Mouse (Mus musculus) liver, embryonic 15.5 days (tissue): ENCODE data around the gene Foxp1. TPM values are rescaled to one million over a fixed set of nuclear protein-coding genes. Genes with fewer than 3 reads are reported as not detected.
A peak's percentile ranks its signal among the peaks of the same experiment; 100 is the strongest.

Source experiments
- ATAC-seq: fragments of 200-750 bp; cut with Nextera tagmentation; 2 replicates; pipeline ENCODE4 v1.8.0; 2017; ENCODE audit warnings: moderate number of reproducible peaks, mild to moderate bottlenecking, moderate library complexity; ENCODE audit not compliant: insufficient read depth
- H3K27ac ChIP-seq: fragments of 300-500 bp; sonication (generic); replicated peaks from 2 replicates; pipeline ENCODE4 v1.5.1; 2015; ENCODE audit warnings: mild to moderate bottlenecking, inconsistent platforms
- H3K27me3 ChIP-seq: fragments of 300-500 bp; sonication (generic); 2 replicates; pipeline ENCODE4 v1.6.1; 2015; ENCODE audit warnings: mild to moderate bottlenecking, inconsistent platforms
- H3K36me3 ChIP-seq: fragments of 300-500 bp; sonication (generic); replicated peaks from 2 replicates; pipeline ENCODE4 v1.6.1; 2015; ENCODE audit warnings: moderate library complexity, mild to moderate bottlenecking, inconsistent platforms
- H3K4me1 ChIP-seq: fragments of 300-500 bp; sonication (generic); replicated peaks from 2 replicates; pipeline ENCODE4 v1.6.1; 2015; ENCODE audit warnings: inconsistent platforms
- H3K4me2 ChIP-seq: fragments of 300-500 bp; sonication (generic); 2 replicates; pipeline ENCODE4 v1.6.1; 2015; ENCODE audit warnings: moderate library complexity, mild to moderate bottlenecking, inconsistent platforms
- H3K4me3 ChIP-seq: fragments of 300-500 bp; sonication (generic); replicated peaks from 2 replicates; pipeline ENCODE4 v1.5.1; 2015; ENCODE audit warnings: mild to moderate bottlenecking, inconsistent platforms
- H3K9ac ChIP-seq: fragments of 300-500 bp; sonication (generic); 2 replicates; pipeline ENCODE4 v1.6.1; 2015; ENCODE audit warnings: moderate library complexity, mild to moderate bottlenecking, inconsistent platforms
- H3K9me3 ChIP-seq: fragments of 300-500 bp; sonication (generic); replicated peaks from 2 replicates; pipeline ENCODE4 v1.6.1; 2016; ENCODE audit warnings: inconsistent platforms
- WGBS: fragments of 180-500 bp; shearing (Covaris S2); methylation state at CpG from one replicate; pipeline ENCODE4 v1.1.7; 2015; ENCODE audit warnings: mixed read lengths; ENCODE audit not compliant: insufficient replicate concordance; 5-methylcytosine and 5-hydroxymethylcytosine counted together
- polyA plus RNA-seq: library from polyadenylated mRNA; unstranded; fragments of >200 nt; fragmentation: Nextera tagmentation; extraction: Ambion mirVana; gene quantifications from 2 replicates; pipeline ENCODE4 v1.2.1, GENCODE M21; 2015

The Foxp1 gene
- polyA plus RNA-seq, 1 experiment from 2014 or later, result 15.2 TPM

GRCm38 (mm10) chr6:99173902-99174210 lies 348.7 kb downstream of the Foxp1 start:
- Histone ChIP-seq H3K4me2 (no peak overlapping the region; the same call in 1 of the 2 replicates), H3K36me3 (no peaks in the 10 kb centered on the region), H3K9me3 (no peaks in the 10 kb centered on the region), H3K4me1 (peaks cover 33% of the 10 kb centered on the region), H3K4me3 (no peak overlapping the region), H3K27me3 (no peaks in the 10 kb centered on the region), H3K9ac (no peak overlapping the region), H3K27ac (peak overlapping the region; percentile 67; the same call in 1 of the 2 replicates)
- no peak for ATAC-seq
- WGBS, result 58% methylated on average over 2 of the region's 2 CpGs

- Histone ChIP-seq H3K4me2 (peak overlapping the region; percentile 43), H3K4me1 (peaks cover 34% of the 10 kb centered on the region), H3K9ac (no peak overlapping the region), H3K27me3 (no peaks in the 10 kb centered on the region), H3K4me3 (no peak overlapping the region; the same call in 1 of the 2 replicates), H3K36me3 (no peaks in the 10 kb centered on the region), H3K9me3 (no peaks in the 10 kb centered on the region), H3K27ac (peak overlapping the region; percentile 67)
- 38% methylated on average over 14 of the region's 14 CpGs for WGBS
- no peak for ATAC-seq
Observed at GRCm38 (mm10) chr6:99173066-99173901, 349.2 kb downstream of the Foxp1 start.

GRCm38 (mm10) chr6:99172589-99172986 lies 349.9 kb downstream of the Foxp1 start:
- Histone ChIP-seq H3K9ac (no peak overlapping the region), H3K4me2 (peak overlapping the region; percentile 43), H3K27ac (peak overlapping the region; percentile 67), H3K27me3 (no peaks in the 10 kb centered on the region), H3K36me3 (no peaks in the 10 kb centered on the region), H3K4me1 (peaks cover 34% of the 10 kb centered on the region), H3K9me3 (no peaks in the 10 kb centered on the region), H3K4me3 (no peak overlapping the region; the same call in 1 of the 2 replicates)
- WGBS, result 47% methylated on average over 6 of the region's 6 CpGs
- no peak for ATAC-seq

GRCm38 (mm10) chr6:99171901-99172588 lies 350.5 kb downstream of the Foxp1 start:
- Histone ChIP-seq H3K4me2 (peak overlapping the region; percentile 43), H3K4me1 (peaks cover 34% of the 10 kb centered on the region), H3K27ac (peak overlapping the region; percentile 67), H3K9ac (no peak overlapping the region), H3K9me3 (no peaks in the 10 kb centered on the region), H3K4me3 (no peak overlapping the region), H3K36me3 (no peaks in the 10 kb centered on the region), H3K27me3 (no peaks in the 10 kb centered on the region)
- WGBS, result 35% methylated on average over 8 of the region's 8 CpGs
- peak; percentile 22; the same call in 1 of the 2 replicates for ATAC-seq

GRCm38 (mm10) chr6:99171281-99171825 lies 351.2 kb downstream of the Foxp1 start:
- Histone ChIP-seq H3K9ac (no peak overlapping the region), H3K9me3 (no peaks in the 10 kb centered on the region), H3K27me3 (no peaks in the 10 kb centered on the region), H3K4me3 (no peak overlapping the region), H3K4me1 (peaks cover 34% of the 10 kb centered on the region), H3K27ac (no peak overlapping the region), H3K4me2 (peak overlapping the region; percentile 43; the same call in 1 of the 2 replicates), H3K36me3 (no peaks in the 10 kb centered on the region)
- no peak for ATAC-seq
- 40% methylated on average over 6 of the region's 6 CpGs for WGBS

- no peaks in the 10 kb centered on the region for H3K36me3 ChIP-seq
- peaks cover 20% of the 10 kb centered on the region for H3K4me1 ChIP-seq
- no peaks in the 10 kb centered on the region for H3K27me3 ChIP-seq
- no peaks in the 10 kb centered on the region for H3K9me3 ChIP-seq
- ATAC-seq, result peak; percentile 47; the same call in 1 of the 2 replicates
- no peak overlapping the region for H3K4me3 ChIP-seq
- H3K27ac ChIP-seq, result 0 out of 2 replicates have a peak overlapping the region, but pooled peaks have one; percentile 24
- H3K9ac ChIP-seq, result no peak overlapping the region
- WGBS, result 53% methylated on average over 2 of the region's 2 CpGs
- no peak overlapping the region for H3K4me2 ChIP-seq
Observed at GRCm38 (mm10) chr6:99168727-99169126, 353.8 kb downstream of the Foxp1 start.

- no peak overlapping the region for H3K9ac ChIP-seq
- no peaks in the 10 kb centered on the region for H3K9me3 ChIP-seq
- H3K27me3 ChIP-seq, result no peaks in the 10 kb centered on the region
- 62% methylated on average over 8 of the region's 8 CpGs for WGBS
- H3K36me3 ChIP-seq, result no peaks in the 10 kb centered on the region
- no peak overlapping the region; the same call in 1 of the 2 replicates for H3K4me2 ChIP-seq
- H3K4me3 ChIP-seq, result no peak overlapping the region
- peaks cover 12% of the 10 kb centered on the region for H3K4me1 ChIP-seq
- H3K27ac ChIP-seq, result peak overlapping the region; percentile 33; the same call in 1 of the 2 replicates
- ATAC-seq, result no peak
Observed at GRCm38 (mm10) chr6:99167001-99167400, 355.5 kb downstream of the Foxp1 start.

- no peak overlapping the region for H3K4me2 ChIP-seq
- 64% methylated on average over 4 of the region's 4 CpGs for WGBS
- H3K9me3 ChIP-seq, result no peaks in the 10 kb centered on the region
- H3K27me3 ChIP-seq, result no peaks in the 10 kb centered on the region
- H3K4me3 ChIP-seq, result no peak overlapping the region
- H3K27ac ChIP-seq, result no peak overlapping the region
- H3K9ac ChIP-seq, result no peak overlapping the region
- no peaks in the 10 kb centered on the region for H3K36me3 ChIP-seq
- H3K4me1 ChIP-seq, result peaks cover 6% of the 10 kb centered on the region
- no peak for ATAC-seq
Observed at GRCm38 (mm10) chr6:99166169-99166568, 356.4 kb downstream of the Foxp1 start.

- H3K4me2 ChIP-seq, result peak overlapping the region; percentile 1; the same call in 1 of the 2 replicates
Observed at GRCm38 (mm10) chr6:99164760-99165159, 357.8 kb downstream of the Foxp1 start.

GRCm38 (mm10) chr6:99162716-99163115 lies 359.8 kb downstream of the Foxp1 start:
- no peaks in the 10 kb centered on the region; the same call in 1 of the 2 replicates for H3K4me1 ChIP-seq
- ATAC-seq, result no peak
- no peak overlapping the region for H3K9ac ChIP-seq
- no peak overlapping the region for H3K27ac ChIP-seq
- no peak overlapping the region for H3K4me3 ChIP-seq
- H3K9me3 ChIP-seq, result no peaks in the 10 kb centered on the region
- no peaks in the 10 kb centered on the region for H3K27me3 ChIP-seq
- H3K4me2 ChIP-seq, result no peak overlapping the region
- 76% methylated on average over 15 of the region's 15 CpGs for WGBS
- H3K36me3 ChIP-seq, result no peaks in the 10 kb centered on the region

More at GRCm38 (mm10) chr6:99164760-99165159, 357.8 kb downstream of the Foxp1 start:
- no peak overlapping the region for H3K27ac ChIP-seq
- H3K9ac ChIP-seq, result no peak overlapping the region
- 64% methylated on average over 6 of the region's 6 CpGs for WGBS
- no peaks in the 10 kb centered on the region for H3K36me3 ChIP-seq
- H3K4me3 ChIP-seq, result no peak overlapping the region
- ATAC-seq, result no peak
- peaks cover 6% of the 10 kb centered on the region for H3K4me1 ChIP-seq
- H3K27me3 ChIP-seq, result no peaks in the 10 kb centered on the region
- H3K9me3 ChIP-seq, result no peaks in the 10 kb centered on the region

GRCm38 (mm10) chr6:99160348-99160693 lies 362.2 kb downstream of the Foxp1 start:
- WGBS, result 74% methylated on average over 9 of the region's 9 CpGs
- no peak for ATAC-seq

More at GRCm38 (mm10) chr6:99160348-99160693, 362.2 kb downstream of the Foxp1 start:
- Histone ChIP-seq H3K9ac (no peak overlapping the region), H3K4me1 (no peaks in the 10 kb centered on the region), H3K27ac (no peak overlapping the region), H3K36me3 (no peaks in the 10 kb centered on the region), H3K9me3 (no peaks in the 10 kb centered on the region), H3K27me3 (no peaks in the 10 kb centered on the region), H3K4me3 (no peak overlapping the region), H3K4me2 (no peak overlapping the region)
